Comparison of ENCODE assay signal across 15 mouse cellular contexts in genomic region chr10:84997571-84998224, GRCm38 (mm10).
DNase-seq lines count a peak whose midpoint lies in the region; ATAC-seq and TF ChIP-seq lines count a peak whose summit lies in the region.
"Had no signal": no experiment of that assay in that cellular context is flagged by ENCODE, and none has a peak within 500 bp of the region (broad histone marks: within the 10 kb centered on the region; RNA-seq: fewer than 3 reads in every experiment).

No protein-coding gene starts in this region.

- no peak overlapping the region for H3ac ChIP-seq in myocyte (ENCODE audit: control insufficient read depth, insufficient read length)

- peak overlapping the region; percentile 35; the same call in 1 of the 2 replicates for H3K27ac ChIP-seq in heart, embryonic 11.5 days (ENCODE audit: low read depth, low read length)
- no peak overlapping the region; the same call in 1 of the 2 replicates for H3K27ac ChIP-seq in lung, embryonic 14.5 days (ENCODE audit: low read depth)
- H3K27ac ChIP-seq: liver, embryonic 14.5 days; macrophage had no signal

- no peak for ATAC-seq in heart, embryonic 11.5 days (replicated peaks; ENCODE audit: insufficient number of reproducible peaks, low FRiP score, low TSS enrichment)
- no peak for ATAC-seq in lung, embryonic 14.5 days (ENCODE audit: insufficient read depth)
- ATAC-seq: inflammation-experienced regulatory T-cells, adult 6 months had no signal

- WGBS in heart, embryonic 11.5 days (ENCODE audit: insufficient replicate concordance), result 59% methylated on average over 10 of the region's 10 CpGs
- WGBS in lung, embryonic 14.5 days, result 61% methylated on average over 10 of the region's 10 CpGs

- TF ChIP-seq CTCF in lung, embryonic 14.5 days (IDR thresholded peaks at IDR 0.05; ENCODE audit: low read depth), result no peak

- peaks cover 21% of the 10 kb centered on the region for H3K4me1 ChIP-seq in heart, embryonic 11.5 days (ENCODE audit: control insufficient read depth, insufficient read depth, low read length)
- H3K4me1 ChIP-seq in lung, embryonic 14.5 days (ENCODE audit: insufficient read depth), result 0 out of 2 replicates have a peak, but pooled peaks cover 2% of the 10 kb centered on the region

- H3K4me2 ChIP-seq in heart, embryonic 11.5 days, result no peak overlapping the region
- no peak overlapping the region for H3K4me2 ChIP-seq in lung, embryonic 14.5 days
- peak overlapping the region; percentile 67 for H3K4me2 ChIP-seq in myocyte (ENCODE audit: low read depth)

- H3K9me3 ChIP-seq in heart, embryonic 11.5 days (replicated peaks; ENCODE audit: control insufficient read depth, low read length), result no peaks in the 10 kb centered on the region
- no peaks in the 10 kb centered on the region for H3K9me3 ChIP-seq in lung, embryonic 14.5 days (ENCODE audit: low read depth, low read length)

- H3K9ac ChIP-seq in heart, embryonic 11.5 days (ENCODE audit: low read depth, low read length), result no peak overlapping the region
- no peak overlapping the region for H3K9ac ChIP-seq in lung, embryonic 14.5 days
- H3K9ac ChIP-seq: liver, embryonic 14.5 days had no signal

- peaks cover 4% of the 10 kb centered on the region; the same call in 1 of the 2 replicates for H3K36me3 ChIP-seq in heart, embryonic 11.5 days (ENCODE audit: control insufficient read depth, insufficient read depth, low read length)
- peaks cover 21% of the 10 kb centered on the region; the same call in 1 of the 2 replicates for H3K36me3 ChIP-seq in lung, embryonic 14.5 days (ENCODE audit: insufficient read depth)
- H3K36me3 ChIP-seq in myocyte (ENCODE audit: control insufficient read depth, insufficient read depth), result peaks cover 6% of the 10 kb centered on the region

- H3K4me3 ChIP-seq in heart, embryonic 11.5 days (ENCODE audit: low read depth, low read length), result no peak overlapping the region
- H3K4me3 ChIP-seq in lung, embryonic 14.5 days (ENCODE audit: low read depth, low read length), result no peak overlapping the region
- H3K4me3 ChIP-seq in myocyte, result no peak overlapping the region

- no peak for TF ChIP-seq POLR2A in myocyte (IDR thresholded peaks at IDR 0.05; ENCODE audit: insufficient read length, low read depth)

- no peak for DNase-seq in heart, adult 8-10 months (ENCODE audit: low spot score)
- peak; percentile 17 for DNase-seq in lung, embryonic 14.5 days
- DNase-seq in lung, adult 18-20 months, result no peak
- DNase-seq in fat pad, adult 2 months (ENCODE audit: extremely low read depth, low read depth, low spot score), result peak; percentile 31
- DNase-seq in cerebellum, postnatal 36 days, result no peak
- DNase-seq: adrenal gland, adult 2 months; B cell, adult 2 months; cerebellum, adult 8-10 months; layer of hippocampus, adult 9-11 months; thymus, postnatal 36 days had no signal

- H3K79me2 ChIP-seq in myocyte (ENCODE audit: control insufficient read depth, insufficient read depth), result no peaks in the 10 kb centered on the region

- no peaks in the 10 kb centered on the region for H3K27me3 ChIP-seq in heart, embryonic 11.5 days (ENCODE audit: control insufficient read depth, insufficient read depth, low read length)
- no peaks in the 10 kb centered on the region for H3K27me3 ChIP-seq in lung, embryonic 14.5 days (ENCODE audit: insufficient read depth, low read length)
- H3K27me3 ChIP-seq in myocyte (ENCODE audit: control insufficient read depth, insufficient read depth, insufficient read length), result no peaks in the 10 kb centered on the region

TF ChIP-seq in myocyte, 11 proteins besides CTCF, POLR2A, EP300 and RAD21:
- TF ChIP-seq SRF (IDR thresholded peaks at IDR 0.05; ENCODE audit: control insufficient read depth, insufficient read length, low read depth) (no peak), TCF3 (IDR thresholded peaks at IDR 0.05; ENCODE audit: insufficient read length, low read depth) (no peak), E2F4 (IDR thresholded peaks at IDR 0.05; ENCODE audit: insufficient read depth) (no peak), REST (IDR thresholded peaks at IDR 0.05; ENCODE audit: insufficient read depth, insufficient read length) (no peak), MYOD1 (IDR thresholded peaks at IDR 0.05; ENCODE audit: control insufficient read depth in 1 of 3, insufficient read length in 2 of 3, low read depth in 2 of 3) (peak; percentile 69 to 81 (median 71)), CEBPB (IDR thresholded peaks at IDR 0.05; ENCODE audit: insufficient read depth, poor library complexity, severe bottlenecking) (no peak), MYOG (IDR thresholded peaks at IDR 0.05; ENCODE audit: control insufficient read depth in 1 of 3, insufficient read depth in 1 of 3, insufficient read length in 2 of 3, low read depth in 2 of 3) (peak in 2 of 3 experiments; percentile 37 to 73), POLR2AphosphoS2 (IDR thresholded peaks at IDR 0.05; ENCODE audit: insufficient read length, low read depth) (no peak), TCF12 (IDR thresholded peaks at IDR 0.05; ENCODE audit: insufficient read depth, poor library complexity, severe bottlenecking) (peak; percentile 66), MAX (IDR thresholded peaks at IDR 0.05; ENCODE audit: low read depth) (no peak), USF1 (IDR thresholded peaks at IDR 0.05; ENCODE audit: low read depth) (no peak)

Comparison
In these comparisons a context has a peak if more than half of its experiments do, and no peak if none do; other contexts are left out.
1. DNase-seq: peak in lung, embryonic 14.5 days (single experiment) and fat pad, adult 2 months (single experiment); none in heart, adult 8-10 months (single experiment), lung, adult 18-20 months (0 of 2) and cerebellum, postnatal 36 days (0 of 2).